Mouse (Mus musculus) v-Abl transformed pro-B cells (cell line): ENCODE data around the gene Mcl1.
"Not testable (repeated sequence)": the region's sequence is repeated elsewhere in the genome, so short reads cannot be mapped to it uniquely, and the experiment has no call there.

Experiments
- in situ Hi-C, 2 experiments: fragments of 400-800 bp; cut with MboI; formaldehyde crosslinking; loops; one replicate each; pipeline ENCODE4 v1.15.1; 2025; ENCODE audit not compliant: unreplicated experiment in 2 of 2

Mcl1 gene

GRCm38 (mm10) chr3:95676745-95677419, 18.3 kb downstream of the Mcl1 start:
- in situ Hi-C loops: loop anchor here (5.0 kb wide), 3 partner anchors 45 to 155 kb away; no protein-coding TSS in a partner anchor

- in situ Hi-C loops: loop anchor here (5.0 kb wide), 3 partner anchors 45 to 155 kb away; no protein-coding TSS in a partner anchor
Observed at GRCm38 (mm10) chr3:95677420-95678090, 19.0 kb downstream of the Mcl1 start.

GRCm38 (mm10) chr3:95679551-95679950, 21.0 kb downstream of the Mcl1 start:
- in situ Hi-C loops: loop anchor here (5.0 kb wide), 3 partner anchors 47 to 157 kb away; no protein-coding TSS in a partner anchor

GRCm38 (mm10) chr3:95680673-95681072, 22.1 kb downstream of the Mcl1 start:
- in situ Hi-C loops: loop anchor here in 1 of 2 experiments (5.0 kb wide), 1 partner anchor 43 kb away; no protein-coding TSS in a partner anchor

GRCm38 (mm10) chr3:95681365-95681764, 22.8 kb downstream of the Mcl1 start:
- in situ Hi-C loops: loop anchor here in 1 of 2 experiments (5.0 kb wide), 1 partner anchor 44 kb away; no protein-coding TSS in a partner anchor

- in situ Hi-C loops: loop anchor here in 1 of 2 experiments (5.0 kb wide), 1 partner anchor 46 kb away; no protein-coding TSS in a partner anchor
Observed at GRCm38 (mm10) chr3:95682878-95683277, 24.3 kb downstream of the Mcl1 start.

- in situ Hi-C loops: loop anchor here in 1 of 2 experiments (5.0 kb wide), 1 partner anchor 48 kb away; no protein-coding TSS in a partner anchor
Observed at GRCm38 (mm10) chr3:95684846-95685245, 26.3 kb downstream of the Mcl1 start.

GRCm38 (mm10) chr3:95685301-95685700, 26.7 kb downstream of the Mcl1 start:
- in situ Hi-C loops: no loop called here

- in situ Hi-C loops: no loop called here
Observed at GRCm38 (mm10) chr3:95685701-95686100, 27.1 kb downstream of the Mcl1 start.

- in situ Hi-C loops: no loop called here
Observed at GRCm38 (mm10) chr3:95686492-95687167, 28.0 kb downstream of the Mcl1 start.

- in situ Hi-C loops: no loop called here
Observed at GRCm38 (mm10) chr3:95687168-95687523, 28.6 kb downstream of the Mcl1 start.

GRCm38 (mm10) chr3:95687524-95688421, 29.2 kb downstream of the Mcl1 start, which contains the start of gene Adamtsl4:
TSS of gene Adamtsl4 (minus strand) at chr3:95687917.
- in situ Hi-C loops: no loop called here

- in situ Hi-C loops: no loop called here
Observed at GRCm38 (mm10) chr3:95689171-95689915, 30.8 kb downstream of the Mcl1 start.

GRCm38 (mm10) chr3:95689940-95690339, 31.4 kb downstream of the Mcl1 start:
- in situ Hi-C loops: no loop called here

- in situ Hi-C loops: not testable (repeated sequence)
Observed at GRCm38 (mm10) chr3:95690552-95690951, 32.0 kb downstream of the Mcl1 start.

GRCm38 (mm10) chr3:95692677-95693076, 34.1 kb downstream of the Mcl1 start:
- in situ Hi-C loops: no loop called here

GRCm38 (mm10) chr3:95693821-95694807, 35.5 kb downstream of the Mcl1 start:
- in situ Hi-C loops: no loop called here
